Mouse (Mus musculus): ENCODE measurements at regions not wholly inside any gene's neighbourhood (a gene's known extent, or its start where the extent isn't known, plus 50 kb on each side); places are given as distances from the start of the nearest gene placed in this dataset.

DNA sequence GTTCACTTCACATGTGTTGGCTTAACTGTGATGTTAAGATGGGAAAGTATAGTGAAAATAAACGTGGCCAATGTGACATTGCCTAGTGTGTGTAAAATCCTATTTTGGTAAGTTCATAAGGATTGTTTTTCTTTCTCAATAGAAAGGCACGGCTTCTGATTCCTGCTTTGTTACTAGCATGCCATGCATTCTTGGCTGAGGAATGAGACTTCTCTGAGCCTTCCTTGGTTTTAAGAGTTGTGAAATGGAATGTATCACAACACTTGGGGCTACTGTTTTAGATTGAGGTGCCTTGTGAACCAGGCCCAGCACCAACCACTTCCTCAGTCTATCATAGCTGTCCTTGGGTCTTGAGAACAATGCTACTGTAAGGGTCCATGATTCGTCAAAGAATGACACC lies 577.3 kb downstream of the Tmem132b start:
- TF ChIP-seq NELFE (IDR thresholded peaks at IDR 0.05; ENCODE audit: low read depth, low read length): no peak
- TF ChIP-seq TCF12 (IDR thresholded peaks at IDR 0.05; ENCODE audit: low read depth, low read length): no peak
- no peak for TF ChIP-seq MXI1 (IDR thresholded peaks at IDR 0.05; ENCODE audit: low read depth, low read length)
- no peak for TF ChIP-seq MYB (IDR thresholded peaks at IDR 0.05; ENCODE audit: low read depth, low read length)
- H3K36me3 ChIP-seq (ENCODE audit: control insufficient read depth in 1 of 2, insufficient read depth in 2 of 2, low read length in 2 of 2): no peaks in the 10 kb centered on the region
- H3K4me3 ChIP-seq (ENCODE audit: control insufficient read depth in 1 of 2, insufficient read depth in 1 of 2, low read depth in 2 of 2, low read length in 2 of 2): no peak overlapping the region
- H3K4me1 ChIP-seq (ENCODE audit: control insufficient read depth in 1 of 2, insufficient read depth in 2 of 2, low read length in 2 of 2): no peaks in the 10 kb centered on the region
- H3K27ac ChIP-seq (ENCODE audit: control insufficient read depth, low read depth, low read length): no peak overlapping the region
- no peak for DNase-seq (ENCODE audit: low read depth, low spot score)
- no peaks in the 10 kb centered on the region for H3K9me3 ChIP-seq (replicated peaks; ENCODE audit: insufficient read depth, low read length)
- no peak overlapping the region for H3K9ac ChIP-seq (ENCODE audit: control insufficient read depth, low read depth, low read length, poor library complexity, severe bottlenecking)
- H3K79me2 ChIP-seq (ENCODE audit: control insufficient read depth, insufficient read depth, low read length, poor library complexity): no peaks in the 10 kb centered on the region
- no peaks in the 10 kb centered on the region for H3K27me3 ChIP-seq (ENCODE audit: control insufficient read depth in 1 of 2, insufficient read depth in 2 of 2, low read length in 2 of 2)

- Histone ChIP-seq H3K27me3 (ENCODE audit: control insufficient read depth in 1 of 2, insufficient read depth in 2 of 2, low read length in 2 of 2) (no peaks in the 10 kb centered on the region), H3K9ac (ENCODE audit: control insufficient read depth, low read depth, low read length, poor library complexity, severe bottlenecking) (no peak overlapping the region), H3K4me3 (ENCODE audit: control insufficient read depth in 1 of 2, insufficient read depth in 1 of 2, low read depth in 2 of 2, low read length in 2 of 2) (no peak overlapping the region), H3K36me3 (ENCODE audit: control insufficient read depth in 1 of 2, insufficient read depth in 2 of 2, low read length in 2 of 2) (no peaks in the 10 kb centered on the region), H3K79me2 (ENCODE audit: control insufficient read depth, insufficient read depth, low read length, poor library complexity) (no peaks in the 10 kb centered on the region), H3K4me1 (ENCODE audit: control insufficient read depth in 1 of 2, insufficient read depth in 2 of 2, low read length in 2 of 2) (no peaks in the 10 kb centered on the region), H3K27ac (ENCODE audit: control insufficient read depth, low read depth, low read length) (no peak overlapping the region), H3K9me3 (replicated peaks; ENCODE audit: insufficient read depth, low read length) (no peaks in the 10 kb centered on the region)
- no peak for DNase-seq (ENCODE audit: low read depth, low spot score)
- TF ChIP-seq CHD1 (IDR thresholded peaks at IDR 0.05; ENCODE audit: low read depth, low read length) (no peak), USF2 (IDR thresholded peaks at IDR 0.05; ENCODE audit: borderline replicate concordance in 1 of 2, insufficient read depth in 1 of 2, low read depth in 1 of 2, low read length in 2 of 2) (no peak), ELF1 (IDR thresholded peaks at IDR 0.05; ENCODE audit: low read depth, low read length) (no peak), CTCF (IDR thresholded peaks at IDR 0.05 in 2 of 3, conservative IDR thresholded peaks at IDR 0.05 in 1 of 3; ENCODE audit: control insufficient read depth in 1 of 3, insufficient read depth in 1 of 3, low read depth in 2 of 3, low read length in 3 of 3, poor library complexity in 1 of 3, severe bottlenecking in 1 of 3) (no peak), GABPA (IDR thresholded peaks at IDR 0.05; ENCODE audit: low read depth, low read length) (no peak), POLR2AphosphoS5 (IDR thresholded peaks at IDR 0.05; ENCODE audit: borderline replicate concordance, low read depth, low read length) (no peak), NELFE (IDR thresholded peaks at IDR 0.05; ENCODE audit: low read depth, low read length) (no peak), TBP (IDR thresholded peaks at IDR 0.05; ENCODE audit: low read depth, low read length) (no peak), RCOR1 (IDR thresholded peaks at IDR 0.05; ENCODE audit: low read depth, low read length) (no peak), MAFK (IDR thresholded peaks at IDR 0.05; ENCODE audit: borderline replicate concordance, low read depth, low read length) (no peak), MAZ (IDR thresholded peaks at IDR 0.05; ENCODE audit: low read depth, low read length) (no peak), ETS1 (IDR thresholded peaks at IDR 0.05; ENCODE audit: low read depth, low read length) (no peak), GATA1 (IDR thresholded peaks at IDR 0.05; ENCODE audit: low read depth, low read length) (no peak), EP300 (IDR thresholded peaks at IDR 0.05; ENCODE audit: low read depth in 1 of 2, low read length in 2 of 2) (no peak), E2F4 (IDR thresholded peaks at IDR 0.05; ENCODE audit: borderline replicate concordance, low read depth, low read length) (no peak), KAT2A (conservative IDR thresholded peaks at IDR 0.05; ENCODE audit: low read depth, low read length) (no peak)
Measured at GRCm38 (mm10) chr5:126117291-126117690, 585.7 kb downstream of the Tmem132b start.
